Mouse (Mus musculus): ENCODE results near the gene Stk4. TPM values are rescaled to one million over a fixed set of nuclear protein-coding genes. Genes with fewer than 3 reads are reported as not detected.

Gene Stk4
- polyA plus RNA-seq, 1 experiment, result 14.8 TPM

- no peaks in the 10 kb centered on the region for H3K4me1 ChIP-seq (ENCODE audit: control insufficient read depth, insufficient read depth, low read length)
- no peak overlapping the region for H3K27ac ChIP-seq (ENCODE audit: control insufficient read depth, insufficient read depth, low read depth, low read length)
- H3K4me3 ChIP-seq (ENCODE audit: control insufficient read depth, low read depth, low read length), result no peak overlapping the region
- H3K27me3 ChIP-seq (ENCODE audit: control insufficient read depth, insufficient read depth, low read length), result no peaks in the 10 kb centered on the region
- H3K36me3 ChIP-seq (ENCODE audit: control insufficient read depth, insufficient read depth, low read length), result no peaks in the 10 kb centered on the region
- TF ChIP-seq POLR2A (IDR thresholded peaks at IDR 0.05; ENCODE audit: control insufficient read depth, low read depth, low read length), result no peak
- TF ChIP-seq CTCF (IDR thresholded peaks at IDR 0.05; ENCODE audit: control insufficient read depth, insufficient read depth, insufficient replicate concordance, low read depth, low read length), result no peak
Observed at GRCm38 (mm10) chr2:164184145-164184719, 114.1 kb downstream of the Stk4 start.

- TF ChIP-seq CTCF (IDR thresholded peaks at IDR 0.05; ENCODE audit: control insufficient read depth, insufficient read depth, insufficient replicate concordance, low read depth, low read length), result peak; percentile 50; the same call in 1 of the 2 replicates
- TF ChIP-seq POLR2A (IDR thresholded peaks at IDR 0.05; ENCODE audit: control insufficient read depth, low read depth, low read length), result no peak
- Histone ChIP-seq H3K36me3 (ENCODE audit: control insufficient read depth, insufficient read depth, low read length) (no peaks in the 10 kb centered on the region), H3K27ac (ENCODE audit: control insufficient read depth, insufficient read depth, low read depth, low read length) (no peak overlapping the region), H3K4me1 (ENCODE audit: control insufficient read depth, insufficient read depth, low read length) (peaks cover 2% of the 10 kb centered on the region; the same call in 1 of the 2 replicates), H3K4me3 (ENCODE audit: control insufficient read depth, low read depth, low read length) (no peak overlapping the region), H3K27me3 (ENCODE audit: control insufficient read depth, insufficient read depth, low read length) (no peaks in the 10 kb centered on the region)
Observed at GRCm38 (mm10) chr2:164188722-164189121, 118.6 kb downstream of the Stk4 start.

DNA sequence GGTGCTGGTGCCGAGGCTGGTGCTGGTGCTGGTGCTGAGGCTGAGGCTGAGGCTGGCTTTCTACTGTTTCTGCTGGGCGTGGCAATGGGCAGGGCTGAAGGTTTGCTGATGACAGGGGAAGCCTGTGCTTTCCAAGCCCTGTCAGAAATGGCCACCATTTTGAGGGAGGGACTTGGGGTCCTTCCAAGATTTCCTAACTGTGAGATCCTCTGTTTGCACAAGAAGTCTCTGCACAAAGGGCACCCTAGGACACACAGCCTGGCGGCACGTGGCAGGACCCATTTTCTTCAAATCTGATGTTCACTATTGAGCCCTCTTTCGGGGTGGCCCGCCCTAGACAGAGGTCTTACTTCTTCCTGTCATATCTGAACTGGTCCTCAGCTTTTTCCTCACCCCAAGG, 120.5 kb downstream of the Stk4 start, which contains the start of gene Wfdc12:
Gene Wfdc12, minus strand, starts transcription at position 33 of the 400 bp plus-strand sequence.
- no peak within 1 kb of the TSS for H3K27ac ChIP-seq (ENCODE audit: control insufficient read depth, insufficient read depth, low read depth, low read length)

GRCm38 (mm10) chr2:164192279-164192678, 122.2 kb downstream of the Stk4 start:
- Histone ChIP-seq H3K27me3 (ENCODE audit: control insufficient read depth, insufficient read depth, low read length) (no peaks in the 10 kb centered on the region), H3K36me3 (ENCODE audit: control insufficient read depth, insufficient read depth, low read length) (no peaks in the 10 kb centered on the region), H3K27ac (ENCODE audit: control insufficient read depth, insufficient read depth, low read depth, low read length) (no peak overlapping the region), H3K4me3 (ENCODE audit: control insufficient read depth, low read depth, low read length) (no peak overlapping the region), H3K4me1 (ENCODE audit: control insufficient read depth, insufficient read depth, low read length) (peaks cover 2% of the 10 kb centered on the region; the same call in 1 of the 2 replicates)
- no peak for TF ChIP-seq CTCF (IDR thresholded peaks at IDR 0.05; ENCODE audit: control insufficient read depth, insufficient read depth, insufficient replicate concordance, low read depth, low read length)
- TF ChIP-seq POLR2A (IDR thresholded peaks at IDR 0.05; ENCODE audit: control insufficient read depth, low read depth, low read length), result no peak

More for the DNA sequence above, 120.5 kb downstream of the Stk4 start, which contains the start of gene Wfdc12:
- Histone ChIP-seq H3K36me3 (ENCODE audit: control insufficient read depth, insufficient read depth, low read length) (no peaks in the 10 kb centered on the region), H3K27me3 (ENCODE audit: control insufficient read depth, insufficient read depth, low read length) (no peaks in the 10 kb centered on the region), H3K4me3 (ENCODE audit: control insufficient read depth, low read depth, low read length) (no peak within 1 kb of the TSS), H3K4me1 (ENCODE audit: control insufficient read depth, insufficient read depth, low read length) (peaks cover 2% of the 10 kb centered on the region; the same call in 1 of the 2 replicates)
- no peak for TF ChIP-seq POLR2A (IDR thresholded peaks at IDR 0.05; ENCODE audit: control insufficient read depth, low read depth, low read length)
- no peak for TF ChIP-seq CTCF (IDR thresholded peaks at IDR 0.05; ENCODE audit: control insufficient read depth, insufficient read depth, insufficient replicate concordance, low read depth, low read length)

DNA sequence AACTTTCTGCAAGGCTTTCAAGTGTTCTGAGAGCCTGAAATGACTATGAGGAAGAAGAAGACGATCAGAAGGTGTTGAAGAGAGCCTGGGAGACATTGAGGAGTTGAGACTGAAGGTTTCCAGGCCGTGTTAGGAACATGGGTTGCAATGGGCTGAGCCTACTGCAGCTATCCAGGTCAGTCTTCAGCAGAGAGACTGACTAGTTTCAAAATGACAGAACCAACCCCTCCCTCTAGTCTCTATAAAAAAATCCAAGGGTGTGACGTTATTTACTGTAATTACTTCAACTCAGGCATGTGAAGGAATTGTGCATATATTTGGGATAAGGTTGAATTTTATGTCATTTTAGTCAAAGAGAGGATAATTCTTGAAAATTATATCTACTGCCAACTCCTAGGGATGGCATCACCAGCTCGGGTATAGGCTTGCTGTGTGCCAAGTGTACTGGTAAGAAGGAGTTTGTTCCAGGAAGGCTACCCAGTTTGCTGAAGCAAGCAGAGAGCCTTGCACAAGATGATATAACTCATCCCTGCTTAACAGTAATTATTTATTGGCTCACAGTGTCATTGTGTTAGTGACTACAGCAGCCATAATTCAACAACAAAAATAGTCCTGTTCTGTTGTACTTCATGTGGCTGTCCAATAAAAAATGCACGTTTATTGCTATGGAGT, 125.0 kb downstream of the Stk4 start:
- TF ChIP-seq POLR2A (IDR thresholded peaks at IDR 0.05; ENCODE audit: control insufficient read depth, low read depth, low read length) (no peak), CTCF (IDR thresholded peaks at IDR 0.05; ENCODE audit: control insufficient read depth, insufficient read depth, insufficient replicate concordance, low read depth, low read length) (no peak)
- H3K4me3 ChIP-seq (ENCODE audit: control insufficient read depth, low read depth, low read length), result no peak overlapping the region

GRCm38 (mm10) chr2:164195971-164196699, 126.0 kb downstream of the Stk4 start:
- Histone ChIP-seq H3K27ac (ENCODE audit: control insufficient read depth, insufficient read depth, low read depth, low read length) (no peak overlapping the region), H3K27me3 (ENCODE audit: control insufficient read depth, insufficient read depth, low read length) (no peaks in the 10 kb centered on the region), H3K4me1 (ENCODE audit: control insufficient read depth, insufficient read depth, low read length) (no peaks in the 10 kb centered on the region), H3K4me3 (ENCODE audit: control insufficient read depth, low read depth, low read length) (no peak overlapping the region), H3K36me3 (ENCODE audit: control insufficient read depth, insufficient read depth, low read length) (no peaks in the 10 kb centered on the region)
- TF ChIP-seq CTCF (IDR thresholded peaks at IDR 0.05; ENCODE audit: control insufficient read depth, insufficient read depth, insufficient replicate concordance, low read depth, low read length), result no peak
- TF ChIP-seq POLR2A (IDR thresholded peaks at IDR 0.05; ENCODE audit: control insufficient read depth, low read depth, low read length), result no peak

More for the DNA sequence above, 125.0 kb downstream of the Stk4 start:
- H3K27ac ChIP-seq (ENCODE audit: control insufficient read depth, insufficient read depth, low read depth, low read length), result no peak overlapping the region
- no peaks in the 10 kb centered on the region for H3K4me1 ChIP-seq (ENCODE audit: control insufficient read depth, insufficient read depth, low read length)
- no peaks in the 10 kb centered on the region for H3K36me3 ChIP-seq (ENCODE audit: control insufficient read depth, insufficient read depth, low read length)
- H3K27me3 ChIP-seq (ENCODE audit: control insufficient read depth, insufficient read depth, low read length), result no peaks in the 10 kb centered on the region

DNA sequence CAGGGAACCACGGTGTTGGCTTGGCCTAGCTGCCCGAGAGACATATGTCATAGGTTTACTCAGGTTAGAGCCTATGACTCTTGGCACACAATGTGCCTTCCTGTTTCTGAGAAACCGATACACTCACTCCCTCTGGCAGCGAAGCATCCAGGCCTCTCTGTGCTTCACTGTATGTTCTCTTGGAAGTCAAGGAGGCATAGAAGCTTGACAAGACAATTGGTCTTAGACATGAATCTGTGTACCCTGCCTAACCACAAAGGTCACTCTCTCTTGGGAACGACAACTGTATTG, 126.5 kb downstream of the Stk4 start:
- Histone ChIP-seq H3K4me1 (ENCODE audit: control insufficient read depth, insufficient read depth, low read length) (no peaks in the 10 kb centered on the region), H3K27ac (ENCODE audit: control insufficient read depth, insufficient read depth, low read depth, low read length) (no peak overlapping the region), H3K4me3 (ENCODE audit: control insufficient read depth, low read depth, low read length) (no peak overlapping the region), H3K36me3 (ENCODE audit: control insufficient read depth, insufficient read depth, low read length) (no peaks in the 10 kb centered on the region), H3K27me3 (ENCODE audit: control insufficient read depth, insufficient read depth, low read length) (no peaks in the 10 kb centered on the region)
- TF ChIP-seq CTCF (IDR thresholded peaks at IDR 0.05; ENCODE audit: control insufficient read depth, insufficient read depth, insufficient replicate concordance, low read depth, low read length) (no peak), POLR2A (IDR thresholded peaks at IDR 0.05; ENCODE audit: control insufficient read depth, low read depth, low read length) (no peak)

All from testis, adult 2 months (tissue).